Mouse (Mus musculus) forebrain, embryonic 13.5 days (tissue): ENCODE measurements at regions not wholly inside any gene's neighbourhood (a gene's known extent, or its start where the extent isn't known, plus 50 kb on each side); places are given as distances from the start of the nearest gene placed in this dataset.

Experiments
- ATAC-seq: fragments of 200-750 bp; cut with Nextera tagmentation; 2 replicates; pipeline ENCODE4 v1.8.0; 2017
- H3K27ac ChIP-seq: fragments of 300-500 bp; sonication (generic); 2 replicates; pipeline ENCODE4 v1.5.1; 2015; ENCODE audit warnings: inconsistent platforms, mild to moderate bottlenecking, moderate library complexity
- H3K27me3 ChIP-seq: fragments of 300-500 bp; sonication (generic); 2 replicates; pipeline ENCODE4 v1.6.1; 2015; ENCODE audit warnings: mild to moderate bottlenecking, inconsistent platforms
- H3K36me3 ChIP-seq: fragments of 300-500 bp; sonication (generic); 2 replicates; pipeline ENCODE4 v1.6.1; 2015; ENCODE audit warnings: mild to moderate bottlenecking, inconsistent platforms; ENCODE audit not compliant: poor library complexity, severe bottlenecking
- H3K4me1 ChIP-seq: fragments of 300-500 bp; sonication (generic); 2 replicates; pipeline ENCODE4 v1.6.1; 2015; ENCODE audit warnings: inconsistent platforms
- H3K4me2 ChIP-seq: fragments of 300-500 bp; sonication (generic); 2 replicates; pipeline ENCODE4 v1.6.1; 2015; ENCODE audit warnings: inconsistent platforms, mild to moderate bottlenecking, moderate library complexity
- H3K4me3 ChIP-seq: fragments of 300-500 bp; sonication (generic); 2 replicates; pipeline ENCODE4 v1.5.1; 2015; ENCODE audit warnings: mild to moderate bottlenecking, inconsistent platforms
- H3K9ac ChIP-seq: fragments of 300-500 bp; sonication (generic); 2 replicates; pipeline ENCODE4 v1.6.1; 2015; ENCODE audit warnings: mild to moderate bottlenecking, inconsistent platforms
- H3K9me3 ChIP-seq: fragments of 300-500 bp; sonication (generic); replicated peaks from 2 replicates; pipeline ENCODE4 v1.6.1; 2016; ENCODE audit warnings: inconsistent platforms
- WGBS: fragments of 180-500 bp; shearing (Covaris S2); methylation state at CpG from one replicate; pipeline ENCODE4 v1.1.7; 2015; 5-methylcytosine and 5-hydroxymethylcytosine counted together

DNA sequence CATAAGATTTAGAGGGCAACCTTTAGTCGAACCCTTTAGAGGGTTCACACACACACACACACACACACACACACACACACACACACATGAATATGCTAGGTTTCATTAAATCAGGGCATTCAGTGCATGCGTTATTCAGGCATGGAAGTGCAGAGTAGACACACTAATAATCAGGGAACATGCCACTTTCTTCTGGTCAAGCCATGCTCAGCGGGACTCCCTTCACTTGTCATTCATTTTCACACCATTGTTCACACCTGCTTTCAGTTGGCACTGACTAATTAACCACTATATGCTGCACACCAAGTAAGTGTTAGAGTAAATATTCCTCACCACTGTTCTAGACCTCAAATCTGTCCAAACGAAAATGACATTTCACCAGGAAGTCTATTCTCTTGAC, 616.6 kb upstream of the Dppa4 start:
- WGBS = 72% methylated on average over 4 of the region's 4 CpGs
- ATAC-seq = peak; percentile 48; the same call in 1 of the 2 replicates

DNA sequence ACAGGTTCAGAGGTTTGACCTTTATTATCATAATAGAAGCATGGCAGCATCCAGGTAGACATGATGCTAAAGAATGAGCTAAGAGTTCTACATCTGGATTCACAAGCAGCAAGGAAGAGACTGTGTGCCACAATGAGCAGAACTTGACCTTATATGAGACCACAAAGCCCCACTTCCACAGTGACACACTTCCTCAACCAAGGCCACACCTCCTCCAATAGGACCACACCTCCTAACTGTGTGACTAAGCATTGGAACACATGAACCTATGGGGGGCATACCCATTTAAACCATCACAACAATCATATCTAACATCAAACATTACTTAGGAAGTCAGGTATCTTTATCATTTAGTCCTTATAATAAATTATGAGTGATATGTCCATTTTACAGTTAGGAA, 591.4 kb upstream of the Dppa4 start:
- no peak for ATAC-seq
- Histone ChIP-seq H3K9ac (no peak overlapping the region), H3K27me3 (no peaks in the 10 kb centered on the region), H3K4me3 (no peak overlapping the region), H3K4me2 (no peak overlapping the region), H3K27ac (no peak overlapping the region), H3K36me3 (no peaks in the 10 kb centered on the region), H3K4me1 (no peaks in the 10 kb centered on the region), H3K9me3 (no peaks in the 10 kb centered on the region)

More for the DNA sequence above, 616.6 kb upstream of the Dppa4 start:
- Histone ChIP-seq H3K9me3 (no peaks in the 10 kb centered on the region), H3K4me1 (no peaks in the 10 kb centered on the region), H3K36me3 (no peaks in the 10 kb centered on the region), H3K27ac (no peak overlapping the region), H3K9ac (no peak overlapping the region), H3K4me2 (no peak overlapping the region), H3K27me3 (no peaks in the 10 kb centered on the region), H3K4me3 (no peak overlapping the region)

DNA sequence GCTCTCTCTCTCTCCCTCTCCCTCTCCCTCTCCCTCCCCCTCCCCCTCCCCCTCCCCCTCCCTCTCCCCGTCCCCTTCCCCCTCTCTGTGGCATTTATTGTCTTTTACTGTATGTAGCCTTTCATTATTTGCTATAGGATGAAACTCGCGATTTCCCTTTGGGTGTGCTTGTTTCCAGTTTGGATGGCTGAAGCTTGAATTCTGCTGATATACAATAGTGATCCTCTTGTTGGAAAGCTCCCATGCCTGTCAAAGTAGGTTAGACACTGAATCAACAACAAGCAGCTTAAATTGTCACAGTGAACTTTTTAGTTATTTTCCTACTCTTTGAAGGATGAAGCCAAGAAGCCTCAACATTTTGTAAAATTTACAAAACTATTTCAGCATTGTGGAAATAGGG, 590.7 kb upstream of the Dppa4 start:
- ATAC-seq = no peak
- Histone ChIP-seq H3K4me1 (no peaks in the 10 kb centered on the region), H3K4me2 (no peak overlapping the region), H3K9me3 (no peaks in the 10 kb centered on the region; the same call in 1 of the 2 replicates), H3K27ac (no peak overlapping the region), H3K36me3 (no peaks in the 10 kb centered on the region), H3K27me3 (no peaks in the 10 kb centered on the region), H3K9ac (no peak overlapping the region), H3K4me3 (no peak overlapping the region)
- WGBS = 57% methylated on average over 2 of the region's 3 CpGs

DNA sequence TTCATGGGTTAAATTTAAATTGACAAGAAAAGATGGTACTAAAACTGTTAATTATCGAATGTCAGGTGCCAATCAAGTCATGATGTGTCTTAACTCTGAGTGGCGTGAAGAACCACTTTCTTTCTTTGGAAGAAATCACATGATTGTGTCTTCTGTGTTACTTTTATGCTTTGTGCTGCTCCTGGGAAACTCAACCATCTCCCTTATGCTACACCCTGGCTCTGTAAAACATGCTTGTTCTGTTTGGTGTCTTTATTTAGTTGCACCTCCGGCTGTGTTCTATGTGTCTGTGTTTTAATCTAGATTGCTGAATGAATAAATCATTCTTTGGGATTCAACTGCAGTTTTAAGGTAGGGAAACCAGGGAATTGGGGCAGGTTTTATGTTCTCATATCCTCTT, 589.6 kb upstream of the Dppa4 start:
- Histone ChIP-seq H3K9me3 (peaks cover 4% of the 10 kb centered on the region; the same call in 1 of the 2 replicates), H3K4me2 (no peak overlapping the region), H3K4me1 (no peaks in the 10 kb centered on the region), H3K36me3 (no peaks in the 10 kb centered on the region), H3K27me3 (no peaks in the 10 kb centered on the region), H3K27ac (no peak overlapping the region), H3K4me3 (no peak overlapping the region), H3K9ac (no peak overlapping the region)
- 70% methylated on average over 3 of the region's 3 CpGs for WGBS
- no peak for ATAC-seq
